Mouse (Mus musculus) c-Kit-positive CD71-positive TER-119-negative erythroid progenitor cells, embryonic 14.5 days (primary cell): ENCODE measurements at regions not wholly inside any gene's neighbourhood (a gene's known extent, or its start where the extent isn't known, plus 50 kb on each side); places are given as distances from the start of the nearest gene placed in this dataset.
"Not testable (repeated sequence)": the region's sequence is repeated elsewhere in the genome, so short reads cannot be mapped to it uniquely, and the experiment has no call there.

Experiments
- DNase-seq: peaks from one replicate; pipeline ENCODE4 v3.0.0-alpha.2; 2013; ENCODE audit warnings: low read depth

- peak; percentile 11 for DNase-seq
Observed at GRCm38 (mm10) chr9:17987606-17988005, 304.3 kb upstream of the Chordc1 start.

- no peak for DNase-seq
Observed at GRCm38 (mm10) chr9:18002557-18002956, 289.4 kb upstream of the Chordc1 start.

GRCm38 (mm10) chr9:18041346-18041745 is 250.6 kb upstream of the Chordc1 start:
- DNase-seq, result no peak

- not testable (repeated sequence) for DNase-seq
Observed at GRCm38 (mm10) chr9:18042636-18043035, 249.3 kb upstream of the Chordc1 start.

GRCm38 (mm10) chr9:18076942-18077341 is 215.0 kb upstream of the Chordc1 start:
- DNase-seq, result no peak

GRCm38 (mm10) chr9:18078446-18078845 is 213.5 kb upstream of the Chordc1 start:
- not testable (repeated sequence) for DNase-seq

GRCm38 (mm10) chr9:18079120-18079519 is 212.8 kb upstream of the Chordc1 start:
- DNase-seq, result not testable (repeated sequence)
